Mouse (Mus musculus) urinary bladder, adult 18-20 months (tissue): ENCODE measurements around the gene Zfp456.
A peak's percentile ranks its signal among the peaks of the same experiment; 100 is the strongest.
"Not testable (repeated sequence)": the region's sequence is repeated elsewhere in the genome, so short reads cannot be mapped to it uniquely, and the experiment has no call there.

ENCODE experiments used
- DNase-seq, 2 experiments: peaks; one replicate each; pipeline ENCODE4 v3.0.0; 2022; ENCODE audit warnings: low spot score in 2 of 2, mixed read lengths in 2 of 2

Gene Zfp456

GRCm38 (mm10) chr13:67375050-67375911 lies at the start of gene Zfp456, which contains the start of gene Gm28041:
Gene Zfp456 (minus strand): TSS chr13:67375810.
Gene Gm28041 (minus strand): TSS chr13:67375733.
- peak; percentile 61 to 64 for DNase-seq

DNA sequence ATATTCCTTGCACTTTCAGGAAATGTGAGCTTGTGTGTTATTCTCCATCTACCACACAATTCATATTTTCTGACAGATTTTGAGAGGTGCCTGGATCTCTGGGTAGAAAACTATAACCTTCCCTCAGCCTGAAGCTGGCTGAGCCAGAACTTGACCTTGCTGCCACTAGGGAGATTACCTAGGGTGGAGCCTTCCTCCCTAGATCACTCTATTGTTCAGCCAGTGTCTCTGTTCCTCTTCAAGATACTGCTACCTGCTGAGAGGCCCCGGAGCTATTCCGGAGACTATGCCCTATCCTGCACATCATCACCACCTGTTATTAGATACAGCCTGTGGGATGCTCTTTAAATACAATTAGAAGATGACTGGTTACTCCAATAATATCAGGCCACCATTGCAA lies 46.9 kb upstream of the Zfp456 start:
- DNase-seq = not testable (repeated sequence)

- DNase-seq = peak; percentile 36 to 55
Measured at GRCm38 (mm10) chr13:67421207-67421857, 45.7 kb upstream of the Zfp456 start, which contains the start of gene Zfp459. Gene Zfp459 (minus strand): TSS chr13:67421418.

DNA sequence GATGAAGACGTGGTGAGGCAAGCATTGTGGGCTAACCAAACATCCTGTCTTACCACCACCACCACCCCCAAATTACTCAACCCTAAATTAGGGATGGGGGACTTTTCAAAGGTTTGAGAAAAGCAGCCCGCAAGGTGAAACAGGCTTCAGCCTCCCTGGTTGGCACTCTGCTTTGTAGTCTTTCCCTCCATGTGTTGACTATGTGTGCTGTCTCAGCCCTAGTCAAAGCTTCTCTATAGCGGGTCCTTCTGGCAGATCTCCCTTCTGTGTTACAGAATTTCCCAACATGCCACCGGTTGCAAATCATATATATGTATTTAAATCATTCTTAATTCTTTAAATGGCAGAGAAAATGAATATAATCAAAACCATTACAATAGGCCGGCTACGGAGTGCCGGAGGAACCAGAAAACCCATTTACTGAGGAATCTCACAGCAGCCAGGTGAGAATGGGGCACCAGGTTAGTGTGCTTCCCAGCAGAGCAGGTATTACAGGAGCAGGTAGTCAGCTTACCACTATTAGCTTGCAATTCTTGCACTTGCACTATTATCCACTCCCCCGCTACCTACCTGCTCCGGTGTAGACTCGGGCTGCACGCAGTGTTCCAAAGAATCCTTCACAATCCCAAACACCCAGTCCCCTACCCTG lies 45.1 kb upstream of the Zfp456 start:
- DNase-seq = no peak

GRCm38 (mm10) chr13:67416811-67417210 lies 41.2 kb upstream of the Zfp456 start:
- DNase-seq = no peak

- DNase-seq = no peak
Measured at GRCm38 (mm10) chr13:67415759-67416158, 40.1 kb upstream of the Zfp456 start.

- DNase-seq = not testable (repeated sequence)
Measured at GRCm38 (mm10) chr13:67413634-67414033, 38.0 kb upstream of the Zfp456 start.

- DNase-seq = peak; percentile 60 to 63
Measured at GRCm38 (mm10) chr13:67399183-67399903, 23.7 kb upstream of the Zfp456 start, which contains the start of gene Zfp429. Gene Zfp429 (minus strand): TSS chr13:67399819.

GRCm38 (mm10) chr13:67376255-67376654 lies 645 bp upstream of the Zfp456 start:
- DNase-seq = not testable (repeated sequence)

DNA sequence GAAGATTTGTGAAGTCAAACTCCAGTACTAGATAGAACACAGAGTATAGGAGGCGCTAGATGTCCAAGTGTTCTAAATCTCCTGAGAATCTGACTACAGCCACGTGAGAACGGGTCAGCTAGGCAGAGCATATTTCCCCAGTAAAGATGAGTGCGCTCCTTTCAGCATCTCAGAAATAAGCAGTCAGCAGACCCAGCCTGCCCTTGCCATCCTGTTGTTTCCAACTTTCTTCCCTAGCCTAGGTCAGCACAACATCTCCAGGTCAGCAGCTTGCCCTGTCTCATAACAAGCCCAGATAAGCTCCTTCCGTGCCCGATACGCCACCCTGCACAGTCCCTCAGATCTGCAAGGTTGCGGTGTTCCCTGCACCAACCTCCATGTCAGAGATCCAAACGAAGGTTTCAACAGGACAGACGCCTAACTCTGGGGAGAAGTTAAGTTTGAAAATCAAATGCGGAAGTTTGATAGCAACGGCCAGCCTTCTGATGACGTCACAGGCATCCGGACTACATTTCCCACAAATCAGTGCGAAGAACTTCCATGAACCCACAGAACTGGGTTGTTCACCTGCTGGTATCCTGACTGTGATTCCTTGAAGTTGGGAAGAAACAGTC lies 15.4 kb downstream of the Zfp456 start, which contains the start of the genes Gm28044 and Zfp953:
TSS of gene Gm28044 (minus strand) at position 406 of the 614 bp plus-strand sequence.
TSS of gene Zfp953 (minus strand) at position 475 of the 614 bp plus-strand sequence.
- peak; percentile 89 to 93 for DNase-seq

DNA sequence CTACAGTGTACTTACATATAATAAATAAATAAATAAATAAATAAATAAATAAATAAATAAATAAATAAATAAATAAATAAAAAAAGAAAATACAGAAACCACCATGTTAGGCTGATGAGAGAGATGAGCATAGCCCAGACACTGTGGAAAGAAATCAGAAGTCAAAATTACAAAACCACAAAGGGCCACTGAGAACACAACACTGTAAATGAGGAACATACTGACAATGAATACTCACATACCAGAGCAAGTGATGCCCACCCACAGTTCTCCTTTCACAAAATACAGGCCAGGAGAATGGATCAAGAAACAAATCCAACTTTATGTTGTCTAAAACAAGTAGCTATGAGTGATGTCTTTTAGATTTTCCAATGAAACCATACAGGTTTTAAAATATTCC lies 23.8 kb downstream of the Zfp456 start:
- DNase-seq = no peak

GRCm38 (mm10) chr13:67343422-67343821 lies 32.2 kb downstream of the Zfp456 start:
- DNase-seq = no peak

GRCm38 (mm10) chr13:67332877-67333276 lies 42.7 kb downstream of the Zfp456 start:
- DNase-seq = no peak

GRCm38 (mm10) chr13:67332019-67332724 lies 43.4 kb downstream of the Zfp456 start, which contains the start of gene Zfp595:
Gene Zfp595 (minus strand): TSS chr13:67332570.
- peak; percentile 66 to 80 for DNase-seq
